Mouse (Mus musculus) adipose tissue, adult 10 weeks (tissue): ENCODE measurements around the gene Vmn1r88. TPM values are rescaled to one million over a fixed set of nuclear protein-coding genes. Genes with fewer than 3 reads are reported as not detected.

ENCODE experiments used
- polyA plus RNA-seq: library from polyadenylated mRNA; stranded (reverse); fragments of 350-450 nt; fragmentation: Illumina TruSeq; extraction: RNeasy Lipid Tissue Mini Kit (QIAGEN cat#74804); gene quantifications from one replicate; pipeline ENCODE4 v1.2.3, GENCODE M21; 2014; ENCODE audit warnings: low read depth, low replicate concordance

Vmn1r88 gene
- not detected for polyA plus RNA-seq

DNA sequence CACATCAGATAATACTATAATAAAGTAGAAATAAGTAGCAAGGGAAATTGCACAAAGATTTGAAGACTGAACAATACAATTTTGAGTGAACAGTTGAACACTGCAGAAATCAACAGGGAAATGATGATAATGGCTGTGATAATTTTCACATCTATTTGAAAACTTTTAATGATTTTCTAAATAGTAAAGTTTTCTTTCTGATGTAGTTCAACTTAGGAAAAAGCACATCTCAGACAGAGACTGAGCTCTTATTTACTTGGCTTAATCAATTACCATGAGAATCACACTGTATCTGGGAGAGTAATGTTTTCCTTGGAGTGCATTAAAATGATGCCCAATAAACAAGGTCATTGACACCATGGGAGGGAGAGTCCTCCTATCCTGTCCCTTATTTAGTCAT is at the start of gene Vmn1r88:
Gene Vmn1r88, plus strand, starts transcription at position 301 of the 400 bp plus-strand sequence.

DNA sequence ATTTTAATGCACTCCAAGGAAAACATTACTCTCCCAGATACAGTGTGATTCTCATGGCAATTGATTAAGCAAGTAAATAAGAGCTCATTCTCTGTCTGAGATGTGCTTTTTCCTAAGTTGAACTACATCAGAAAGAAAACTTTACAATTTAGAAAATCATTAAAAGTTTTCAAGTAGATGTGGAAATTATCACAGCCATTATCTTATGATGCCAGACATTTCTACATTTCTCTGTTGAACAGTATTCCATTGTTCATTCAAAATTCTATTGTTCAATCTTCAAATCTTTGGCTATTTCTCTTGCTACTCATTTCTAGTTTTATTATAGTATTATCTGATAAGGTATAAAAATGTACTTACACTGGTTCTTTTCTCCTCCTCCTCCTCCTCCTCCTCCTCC is 39.6 kb upstream of the Vmn1r88 start, which contains the start of gene Vmn1r86:
Gene Vmn1r86, minus strand, starts transcription at position 101 of the 400 bp plus-strand sequence.

DNA sequence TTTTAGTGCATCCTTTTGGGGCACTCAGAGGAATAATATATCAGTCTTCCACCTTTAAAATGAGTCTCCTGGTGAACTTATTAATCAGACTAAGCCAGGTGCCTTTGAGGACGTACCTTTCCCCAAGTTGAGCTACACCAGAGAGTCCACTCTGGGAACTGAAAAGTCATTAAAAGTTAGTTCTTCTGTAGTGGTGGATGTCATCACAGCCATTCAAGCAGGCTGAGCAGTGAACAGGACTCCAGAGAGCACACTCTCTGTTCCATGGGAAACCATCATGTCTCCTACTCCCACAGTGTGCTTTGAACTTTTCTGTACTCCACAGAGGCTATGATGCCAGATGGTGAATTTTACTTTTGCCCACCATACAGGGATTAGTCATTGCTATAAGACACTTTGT is 19.3 kb upstream of the Vmn1r88 start, which contains the start of gene Vmn1r87:
Gene Vmn1r87, minus strand, starts transcription at position 101 of the 400 bp plus-strand sequence.

GRCm38 (mm10) chr7:13212720-13213119 is 53.4 kb downstream of the Vmn1r88 start, which contains the start of gene Vmn1r89:
Vmn1r89 (plus strand) TSS chr7:13213020.

Other genes with a start within 250 kb of the Vmn1r88 start
- gene Rps5, start 237.3 kb upstream of the Vmn1r88 start, polyA plus RNA-seq: 1,193 TPM
- gene Rnf225, start 232.2 kb upstream of the Vmn1r88 start, polyA plus RNA-seq: 2.3 TPM
- gene Zfp324, start 193.7 kb upstream of the Vmn1r88 start, polyA plus RNA-seq: 6.8 TPM
- gene Zfp446, start 181.7 kb upstream of the Vmn1r88 start, polyA plus RNA-seq: 9.2 TPM
- gene Slc27a5, start 161.4 kb upstream of the Vmn1r88 start, polyA plus RNA-seq: not detected
- gene Trim28, start 160.5 kb upstream of the Vmn1r88 start, polyA plus RNA-seq: 177 TPM
- gene Zbtb45, start 149.5 kb upstream of the Vmn1r88 start, polyA plus RNA-seq: 11.0 TPM
- 207 TPM for gene Chmp2a, start 124.8 kb upstream of the Vmn1r88 start, polyA plus RNA-seq
- gene Ube2m, start 121.3 kb upstream of the Vmn1r88 start, polyA plus RNA-seq: 155 TPM
- gene Mzf1, start 104.8 kb upstream of the Vmn1r88 start, polyA plus RNA-seq: 3.6 TPM
- not detected for gene Vmn1r85, start 64.4 kb upstream of the Vmn1r88 start, polyA plus RNA-seq
- not detected for gene Vmn1r86, start 39.7 kb upstream of the Vmn1r88 start, polyA plus RNA-seq
- not detected for gene Vmn1r87, start 19.4 kb upstream of the Vmn1r88 start, polyA plus RNA-seq
- not detected for gene Vmn1r89, start 53.5 kb downstream of the Vmn1r88 start, polyA plus RNA-seq
- 9.8 TPM for gene Lig1, start 117.7 kb downstream of the Vmn1r88 start, polyA plus RNA-seq
- gene Zswim9, start 119.2 kb downstream of the Vmn1r88 start, polyA plus RNA-seq: 7.6 TPM
- 1.9 TPM for gene Pla2g4c, start 165.1 kb downstream of the Vmn1r88 start, polyA plus RNA-seq
- not detected for gene Cabp5, start 238.6 kb downstream of the Vmn1r88 start, polyA plus RNA-seq